Mouse (Mus musculus) granulocyte monocyte progenitor cell, adult 5-6 weeks (primary cell): ENCODE results near the gene Map2. TPM values are rescaled to one million over a fixed set of nuclear protein-coding genes. Genes with fewer than 3 reads are reported as not detected.

Source experiments
- ATAC-seq: replicated peaks from 2 replicates; pipeline ENCODE4 v1.8.0; 2016; ENCODE audit warnings: mild to moderate bottlenecking, moderate TSS enrichment, inconsistent platforms; ENCODE audit not compliant: poor library complexity, severe bottlenecking
- total RNA-seq, 2 experiments: library from RNA; stranded (forward) in 1 of 2; stranded (reverse) in 1 of 2; fragments of 200-712, 200-1000 nt in 1 of 2; fragments of >200 nt in 1 of 2; fragmentation: Nextera tagmentation in 1 of 2; gene quantifications; 2 replicates each; pipeline ENCODE4 v1.2.3; 2014 to 2017

Gene Map2
- total RNA-seq, 2 experiments from 2014 or later = not detected

- ATAC-seq = no peak
Observed at GRCm38 (mm10) chr1:66196240-66196639, 21.2 kb downstream of the Map2 start.

DNA sequence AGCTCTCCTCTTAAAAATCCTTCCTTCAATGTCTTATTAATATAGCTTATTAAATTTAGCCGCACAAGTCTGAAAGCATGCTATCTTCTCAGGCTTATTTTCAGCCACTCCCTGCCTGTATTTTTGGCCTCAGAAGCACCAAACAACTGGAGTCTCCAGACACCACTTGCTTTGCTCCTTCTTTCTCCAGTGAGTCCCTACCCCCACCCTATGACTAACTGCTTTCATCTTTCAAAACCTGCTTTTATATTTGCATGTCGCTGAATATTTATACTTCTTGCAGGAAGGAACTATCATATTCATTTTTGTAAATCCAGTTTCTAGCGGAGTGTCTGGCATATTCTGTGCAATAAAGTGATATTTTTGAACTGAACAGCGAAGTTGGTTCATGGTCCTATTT, 21.6 kb downstream of the Map2 start:
- ATAC-seq = no peak

DNA sequence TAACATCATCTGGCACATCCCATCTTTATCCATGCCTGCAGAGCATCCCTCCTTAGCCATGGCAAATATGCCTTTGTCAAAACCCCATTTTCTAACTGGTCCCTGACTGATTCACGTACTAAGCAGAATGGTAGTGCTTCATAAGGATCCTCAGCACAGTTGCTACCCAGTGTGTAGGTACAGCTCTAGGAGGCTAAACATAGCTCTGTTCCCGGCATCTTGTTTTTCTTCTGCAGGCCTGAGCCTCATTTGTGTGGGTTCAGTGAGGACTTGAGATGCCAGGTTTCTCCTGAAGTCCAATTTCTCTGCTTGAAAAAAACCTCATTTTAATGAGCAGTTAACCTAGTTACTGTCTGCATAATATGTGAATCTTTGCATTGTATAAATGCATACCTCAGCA, 30.4 kb downstream of the Map2 start:
- ATAC-seq = no peak

DNA sequence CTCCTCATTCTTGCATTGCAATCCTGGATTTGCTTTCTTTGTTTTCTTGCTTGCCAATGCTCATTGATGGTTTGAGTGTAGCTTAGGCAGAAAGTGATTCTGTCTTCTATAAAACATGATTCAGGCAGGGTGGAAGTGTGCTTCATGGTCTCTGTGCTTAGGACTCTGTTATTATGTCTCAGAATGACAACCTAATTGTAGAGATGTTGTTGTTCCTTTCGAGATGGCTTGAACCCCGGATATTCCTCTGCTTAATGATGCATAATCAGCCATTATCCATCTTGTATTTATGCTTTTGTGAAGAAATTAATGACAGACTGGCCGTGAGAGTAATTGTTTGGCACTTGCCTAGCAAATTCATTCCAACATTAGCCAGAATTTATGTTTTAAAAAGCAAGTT, 31.8 kb downstream of the Map2 start:
- ATAC-seq = no peak

GRCm38 (mm10) chr1:66211074-66211791, 36.2 kb downstream of the Map2 start:
- no peak for ATAC-seq

DNA sequence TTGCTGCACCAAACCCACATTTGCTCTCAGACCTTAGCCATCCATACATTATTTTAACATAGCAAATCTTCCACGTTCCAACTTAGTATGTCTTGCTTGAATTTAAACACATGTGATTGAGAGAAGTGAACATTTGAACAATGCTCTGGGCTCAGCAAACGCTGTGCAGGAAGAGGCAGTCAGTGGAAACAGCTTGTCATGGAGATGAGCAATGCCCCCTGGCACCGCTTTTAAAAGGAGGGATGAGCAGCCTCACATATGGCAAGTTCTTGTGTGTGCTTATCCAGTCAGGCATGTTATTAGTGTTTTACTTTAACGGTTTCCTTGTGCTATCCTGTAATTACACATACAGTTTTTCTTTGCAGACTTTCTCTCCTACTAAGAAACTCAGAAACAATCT, 46.4 kb downstream of the Map2 start:
- no peak for ATAC-seq

DNA sequence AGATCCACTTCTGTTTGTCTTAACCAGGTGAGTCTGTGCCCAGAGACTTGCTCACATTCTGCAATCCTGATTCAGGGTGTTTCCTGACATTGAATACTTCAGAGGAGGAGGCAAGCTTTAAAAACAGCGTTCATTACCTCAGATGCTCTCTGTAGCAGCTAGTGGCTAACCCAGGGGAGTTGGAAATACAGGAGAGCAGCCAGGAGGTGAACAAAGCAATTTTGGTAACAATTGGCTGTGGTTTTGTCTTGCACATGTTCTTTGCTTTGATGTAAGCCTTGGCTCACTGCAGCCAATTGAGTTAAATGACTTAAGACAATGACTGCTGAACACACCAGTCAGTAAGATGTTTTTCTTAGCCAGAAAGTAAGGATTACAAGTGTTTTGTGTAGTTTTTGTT, 48.3 kb downstream of the Map2 start:
- ATAC-seq = no peak

DNA sequence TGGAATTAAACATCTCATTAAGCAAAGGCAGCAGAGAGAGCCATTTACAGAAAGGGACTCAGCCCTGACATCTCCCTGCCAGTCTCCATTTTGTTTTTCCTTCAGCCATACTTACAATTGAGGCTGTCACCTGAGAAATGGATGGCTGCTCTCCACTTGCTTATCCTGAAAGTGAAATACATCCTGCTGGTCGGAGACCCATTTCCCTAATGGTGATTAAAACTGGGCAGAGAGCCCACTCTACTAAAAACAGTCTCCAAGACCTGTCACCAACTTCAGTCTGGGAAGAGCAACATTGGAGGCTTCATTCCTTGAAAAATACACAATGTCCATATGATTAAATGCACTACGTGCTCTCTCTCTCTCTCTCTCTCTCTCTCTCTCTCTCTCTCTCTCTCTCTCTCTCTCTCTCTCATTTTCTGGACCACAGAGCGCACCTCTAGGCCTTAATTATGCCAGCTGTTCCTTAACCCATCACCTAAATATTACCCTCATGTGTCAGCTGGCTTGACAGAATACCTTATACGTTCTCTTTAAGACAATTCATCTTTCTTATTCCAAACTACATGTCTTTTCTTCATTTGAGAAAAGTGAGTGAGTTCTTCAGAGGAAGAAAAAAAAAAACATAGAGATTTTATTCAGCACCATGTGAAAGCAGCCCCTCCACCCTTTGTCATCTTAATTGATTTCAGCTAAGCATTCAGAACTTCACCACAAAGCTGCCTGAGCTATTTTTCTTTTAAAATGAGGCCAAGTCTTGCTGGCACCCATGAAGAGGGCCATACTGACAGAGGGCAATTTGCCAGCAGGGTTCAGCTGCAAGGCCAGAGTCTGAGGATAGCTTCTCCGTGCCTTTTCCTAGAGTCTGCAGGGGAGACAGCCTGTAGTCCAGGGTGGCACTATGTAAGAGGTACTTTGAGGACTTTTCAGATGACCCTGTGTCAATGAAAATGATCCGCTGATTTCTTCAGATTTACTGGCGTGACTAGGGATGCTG, 51.6 kb downstream of the Map2 start:
- no peak for ATAC-seq

DNA sequence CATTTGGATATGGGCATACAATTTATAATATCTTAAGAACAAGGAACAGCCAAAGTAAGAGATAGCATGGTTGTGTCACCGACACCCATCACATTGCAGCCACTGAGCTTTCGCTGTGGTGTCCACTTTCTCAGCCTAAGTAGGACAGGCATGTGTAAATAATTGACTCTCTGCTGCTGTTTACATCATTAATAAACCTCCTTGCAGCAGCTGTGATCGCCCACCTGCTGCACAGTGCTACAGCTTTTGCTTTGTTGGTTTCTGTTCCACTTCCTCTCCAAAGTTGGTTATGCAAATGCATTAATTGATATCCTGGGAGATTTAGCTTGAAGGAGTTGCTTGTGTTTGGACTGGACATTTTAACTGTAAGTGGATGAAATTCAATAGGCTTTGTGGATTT, 53.1 kb downstream of the Map2 start:
- ATAC-seq = peak; percentile 81

DNA sequence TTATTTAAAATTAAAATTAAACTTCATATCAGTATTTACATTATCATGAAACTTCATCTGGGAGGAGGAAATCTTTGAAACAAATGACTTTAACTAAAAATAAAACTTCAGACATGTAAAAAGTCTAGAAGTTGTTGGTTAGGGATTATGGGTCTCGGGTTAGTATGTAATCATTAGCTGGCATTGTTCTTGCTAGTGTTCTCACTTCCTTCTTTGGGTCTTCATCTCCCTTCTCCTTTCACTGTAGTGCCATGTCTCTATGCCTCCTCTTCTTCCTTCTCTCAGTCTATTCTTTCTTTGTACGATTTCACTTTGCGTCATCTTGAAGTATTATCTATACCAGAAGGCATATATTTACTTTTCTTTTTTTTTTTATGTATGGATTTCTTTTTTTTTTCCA, 55.3 kb downstream of the Map2 start:
- ATAC-seq = peak; percentile 48

GRCm38 (mm10) chr1:66231963-66232362, 56.9 kb downstream of the Map2 start:
- peak; percentile 52 for ATAC-seq

- ATAC-seq = no peak
Observed at GRCm38 (mm10) chr1:66244910-66245309, 69.8 kb downstream of the Map2 start.

DNA sequence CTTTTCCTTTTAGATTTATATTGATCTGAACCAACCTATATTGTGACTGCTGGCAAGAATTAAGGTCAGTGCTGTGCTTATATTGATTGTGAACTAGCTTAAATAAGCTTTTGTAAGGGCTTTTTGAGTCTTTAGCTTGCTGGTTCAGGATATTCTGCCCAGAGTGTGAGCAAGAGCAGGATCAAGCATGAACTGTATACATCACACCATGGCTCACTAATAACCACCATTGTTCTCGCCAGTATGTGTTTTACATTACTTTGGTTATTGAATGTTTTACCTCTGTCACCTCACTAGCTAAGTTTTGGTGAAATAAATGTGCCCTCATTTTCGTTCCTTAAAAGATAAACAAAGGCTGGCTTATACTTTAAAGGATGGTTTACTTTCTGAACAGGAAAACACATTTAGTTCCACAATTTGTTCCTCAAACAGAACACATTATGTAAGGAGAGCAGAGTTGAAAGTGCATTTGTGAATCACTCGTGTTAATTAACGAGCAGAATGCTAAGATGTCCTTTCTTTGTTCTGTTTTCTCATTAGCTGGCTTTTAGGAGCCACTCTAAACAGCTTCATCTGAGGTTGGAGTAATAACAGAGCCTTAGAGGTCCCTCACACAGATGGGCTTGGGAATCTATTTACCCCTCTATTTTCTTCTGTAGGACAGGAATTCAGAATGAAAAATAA, 76.7 kb downstream of the Map2 start:
- ATAC-seq = no peak

GRCm38 (mm10) chr1:66252333-66252724, 77.3 kb downstream of the Map2 start:
- ATAC-seq = no peak

- ATAC-seq = no peak
Observed at GRCm38 (mm10) chr1:66263220-66263619, 88.1 kb downstream of the Map2 start.

DNA sequence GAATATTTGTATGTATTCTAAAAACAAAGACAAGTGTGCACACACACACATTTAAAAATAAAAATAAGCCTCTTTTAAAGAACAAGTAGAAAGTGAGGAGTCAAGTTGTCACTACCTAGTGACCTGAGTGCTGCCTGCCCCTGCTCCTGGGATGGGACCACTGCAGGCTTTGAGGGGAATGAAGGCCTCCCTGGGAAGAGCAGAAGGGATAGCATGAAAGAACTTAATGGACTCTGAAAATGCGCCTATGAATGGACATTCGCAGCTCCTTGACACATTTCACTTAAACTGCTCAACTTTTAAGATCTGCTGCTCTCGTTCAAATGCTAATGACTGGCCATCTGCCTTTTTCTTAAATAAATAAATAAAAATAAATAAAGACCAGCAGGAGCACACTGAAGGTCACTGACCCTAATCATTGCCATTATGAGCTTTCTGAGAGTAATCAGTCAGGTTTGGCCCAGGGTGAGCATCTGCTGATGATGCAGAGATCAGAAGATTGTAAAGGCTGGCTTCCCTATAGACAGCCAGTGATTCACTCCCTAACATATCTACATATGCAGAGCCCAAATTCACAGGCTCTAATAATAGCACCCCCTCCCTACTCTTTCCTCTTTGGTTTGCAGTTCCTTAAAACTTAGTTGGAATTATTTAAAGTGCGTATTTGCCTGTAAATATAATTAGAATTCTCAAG, 91.3 kb downstream of the Map2 start:
- ATAC-seq = no peak

- ATAC-seq = no peak
Observed at GRCm38 (mm10) chr1:66277663-66278062, 102.6 kb downstream of the Map2 start.

- peak; percentile 95 for ATAC-seq
Observed at GRCm38 (mm10) chr1:66279222-66280009, 104.3 kb downstream of the Map2 start.

DNA sequence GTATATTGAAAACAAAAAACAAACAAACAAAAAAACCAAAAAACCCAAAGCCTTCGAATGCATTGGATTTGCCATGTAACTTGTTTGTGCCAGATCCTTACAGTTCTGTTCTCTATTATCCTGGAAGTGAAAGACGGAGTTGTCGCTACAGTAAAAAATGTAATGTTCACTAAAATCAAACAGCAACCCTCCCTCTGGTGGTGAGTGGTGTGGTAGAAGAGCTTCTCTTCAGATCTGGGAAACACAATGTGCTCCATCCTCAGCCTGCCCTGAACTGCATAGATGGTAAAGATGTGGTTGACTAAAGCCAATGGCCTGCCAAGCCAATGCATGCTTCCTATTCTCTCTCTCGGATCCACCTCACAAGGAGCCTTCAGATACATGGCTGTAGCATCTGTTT, 105.1 kb downstream of the Map2 start:
- ATAC-seq = no peak; the same call in 1 of the 2 replicates

DNA sequence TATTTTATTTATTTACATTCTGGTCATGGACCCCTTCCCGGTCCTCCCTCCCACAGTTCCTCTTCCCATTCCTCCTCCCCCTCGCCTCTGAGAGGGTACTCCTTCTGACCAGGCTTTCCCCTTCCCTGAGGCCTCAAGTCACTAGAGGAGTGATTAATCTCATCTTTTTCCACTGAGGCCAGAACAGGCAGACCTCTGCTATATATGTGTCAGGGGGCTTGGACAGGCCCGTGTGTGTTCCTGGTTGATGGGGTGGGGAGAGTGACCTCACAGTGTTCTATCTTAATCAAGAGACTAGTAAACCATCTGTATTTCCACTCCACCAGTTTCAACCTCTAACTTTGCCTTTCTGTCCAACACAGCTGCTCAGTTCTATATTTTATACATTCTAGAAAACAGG, 107.4 kb downstream of the Map2 start:
- no peak for ATAC-seq
